Mouse (Mus musculus): ENCODE data around the gene Lzic. TPM values are rescaled to one million over a fixed set of nuclear protein-coding genes. Genes with fewer than 3 reads are reported as not detected.

Gene Lzic
- total and polyA plus RNA-seq, 3 experiments: 20.2 to 66.9 (median 62.1) TPM

GRCm38 (mm10) chr4:149523961-149524360 is 38.9 kb downstream of the Lzic start:
- Histone ChIP-seq H3K4me3 (no peak overlapping the region), H3K36me3 (ENCODE audit: control insufficient read depth, insufficient read depth, low read length) (no peaks in the 10 kb centered on the region; the same call in 1 of the 2 replicates), H3K27ac (peak overlapping the region; percentile 85), H3K79me2 (replicated peaks; ENCODE audit: control insufficient read depth, insufficient read depth, low read length) (peaks cover 2% of the 10 kb centered on the region; the same call in 1 of the 2 replicates), H3K27me3 (ENCODE audit: control insufficient read depth, insufficient read depth, low read length) (no peaks in the 10 kb centered on the region), H3K9ac (ENCODE audit: low read depth, low read length) (no peak overlapping the region), H3K4me1 (ENCODE audit: control insufficient read depth, insufficient read depth, low read length) (peaks cover 33% of the 10 kb centered on the region)
- TF ChIP-seq POLR2A (IDR thresholded peaks at IDR 0.05; ENCODE audit: insufficient read depth, low read depth, low read length) (no peak), CTCF (IDR thresholded peaks at IDR 0.05) (no peak), EP300 (IDR thresholded peaks at IDR 0.05; ENCODE audit: insufficient read depth, low read depth, low read length) (no peak)
- intact Hi-C loops (cut with DNase I): no loop called here
- 87% methylated on average over 6 of the region's 6 CpGs for WGBS
- no peak for DNase-seq

- WGBS: 63% methylated on average over 4 of the region's 4 CpGs
- Histone ChIP-seq H3K4me1 (ENCODE audit: control insufficient read depth, insufficient read depth, low read length) (peaks cover 37% of the 10 kb centered on the region), H3K79me2 (replicated peaks; ENCODE audit: control insufficient read depth, insufficient read depth, low read length) (peaks cover 2% of the 10 kb centered on the region; the same call in 1 of the 2 replicates), H3K36me3 (ENCODE audit: control insufficient read depth, insufficient read depth, low read length) (no peaks in the 10 kb centered on the region; the same call in 1 of the 2 replicates), H3K27me3 (ENCODE audit: control insufficient read depth, insufficient read depth, low read length) (no peaks in the 10 kb centered on the region), H3K27ac (peak overlapping the region; percentile 85), H3K9ac (ENCODE audit: low read depth, low read length) (no peak overlapping the region), H3K4me3 (no peak overlapping the region)
- TF ChIP-seq POLR2A (IDR thresholded peaks at IDR 0.05; ENCODE audit: insufficient read depth, low read depth, low read length) (no peak), CTCF (IDR thresholded peaks at IDR 0.05) (no peak), EP300 (IDR thresholded peaks at IDR 0.05; ENCODE audit: insufficient read depth, low read depth, low read length) (0 out of 2 replicates have a peak, but pooled peaks have one; percentile 45)
- peak; percentile 33 to 34 for DNase-seq
- intact Hi-C loops (cut with DNase I): no loop called here
Measured at GRCm38 (mm10) chr4:149525170-149525569, 40.1 kb downstream of the Lzic start.

- TF ChIP-seq EP300 (IDR thresholded peaks at IDR 0.05; ENCODE audit: insufficient read depth, low read depth, low read length) (no peak), POLR2A (IDR thresholded peaks at IDR 0.05; ENCODE audit: insufficient read depth, low read depth, low read length) (no peak), CTCF (IDR thresholded peaks at IDR 0.05) (no peak)
- Histone ChIP-seq H3K9ac (ENCODE audit: low read depth, low read length) (no peak overlapping the region), H3K4me1 (ENCODE audit: control insufficient read depth, insufficient read depth, low read length) (peaks cover 36% of the 10 kb centered on the region), H3K36me3 (ENCODE audit: control insufficient read depth, insufficient read depth, low read length) (no peaks in the 10 kb centered on the region; the same call in 1 of the 2 replicates), H3K79me2 (replicated peaks; ENCODE audit: control insufficient read depth, insufficient read depth, low read length) (peaks cover 2% of the 10 kb centered on the region; the same call in 1 of the 2 replicates), H3K4me3 (no peak overlapping the region), H3K27me3 (ENCODE audit: control insufficient read depth, insufficient read depth, low read length) (no peaks in the 10 kb centered on the region), H3K27ac (peak overlapping the region; percentile 85)
- WGBS: 52% methylated on average over 6 of the region's 6 CpGs
- intact Hi-C loops (cut with DNase I): no loop called here
- no peak for DNase-seq
Measured at GRCm38 (mm10) chr4:149525811-149526210, 40.8 kb downstream of the Lzic start.

- 45% methylated on average over 7 of the region's 7 CpGs for WGBS
- Histone ChIP-seq H3K4me1 (ENCODE audit: control insufficient read depth, insufficient read depth, low read length) (peaks cover 36% of the 10 kb centered on the region), H3K4me3 (peak overlapping the region; percentile 17; the same call in 1 of the 2 replicates), H3K9ac (ENCODE audit: low read depth, low read length) (no peak overlapping the region), H3K36me3 (ENCODE audit: control insufficient read depth, insufficient read depth, low read length) (no peaks in the 10 kb centered on the region; the same call in 1 of the 2 replicates), H3K79me2 (replicated peaks; ENCODE audit: control insufficient read depth, insufficient read depth, low read length) (peaks cover 2% of the 10 kb centered on the region; the same call in 1 of the 2 replicates), H3K27me3 (ENCODE audit: control insufficient read depth, insufficient read depth, low read length) (no peaks in the 10 kb centered on the region), H3K27ac (peak overlapping the region; percentile 85)
- intact Hi-C loops (cut with DNase I): no loop called here
- peak; percentile 63 to 83 for DNase-seq
- TF ChIP-seq POLR2A (IDR thresholded peaks at IDR 0.05; ENCODE audit: insufficient read depth, low read depth, low read length) (peak; percentile 52; the same call in 1 of the 2 replicates), EP300 (IDR thresholded peaks at IDR 0.05; ENCODE audit: insufficient read depth, low read depth, low read length) (peak; percentile 90; the same call in 1 of the 2 replicates), CTCF (IDR thresholded peaks at IDR 0.05) (0 out of 2 replicates have a peak, but pooled peaks have one; percentile 10)
Measured at GRCm38 (mm10) chr4:149526330-149526729, 41.3 kb downstream of the Lzic start.

- peak overlapping the region; percentile 17; the same call in 1 of the 2 replicates for H3K4me3 ChIP-seq
- no peaks in the 10 kb centered on the region; the same call in 1 of the 2 replicates for H3K36me3 ChIP-seq (ENCODE audit: control insufficient read depth, insufficient read depth, low read length)
- H3K79me2 ChIP-seq (replicated peaks; ENCODE audit: control insufficient read depth, insufficient read depth, low read length): peaks cover 2% of the 10 kb centered on the region; the same call in 1 of the 2 replicates
- H3K9ac ChIP-seq (ENCODE audit: low read depth, low read length): no peak overlapping the region
- peak overlapping the region; percentile 71 for H3K27ac ChIP-seq
- TF ChIP-seq EP300 (IDR thresholded peaks at IDR 0.05; ENCODE audit: insufficient read depth, low read depth, low read length) (peak; percentile 94), CTCF (IDR thresholded peaks at IDR 0.05) (no peak), POLR2A (IDR thresholded peaks at IDR 0.05; ENCODE audit: insufficient read depth, low read depth, low read length) (peak; percentile 34; the same call in 1 of the 2 replicates)
- H3K4me1 ChIP-seq (ENCODE audit: control insufficient read depth, insufficient read depth, low read length): peaks cover 34% of the 10 kb centered on the region
- intact Hi-C loops (cut with DNase I): no loop called here
- peak; percentile 51 to 70 for DNase-seq
- 55% methylated on average over 15 of the region's 15 CpGs for WGBS
- no peaks in the 10 kb centered on the region for H3K27me3 ChIP-seq (ENCODE audit: control insufficient read depth, insufficient read depth, low read length)
Measured at GRCm38 (mm10) chr4:149527621-149528354, 42.8 kb downstream of the Lzic start.
